Mouse (Mus musculus) thymus, adult 2 months (tissue): ENCODE measurements around the gene Rnf24. TPM values are rescaled to one million over a fixed set of nuclear protein-coding genes. Genes with fewer than 3 reads are reported as not detected.
"Not testable (repeated sequence)": the region's sequence is repeated elsewhere in the genome, so short reads cannot be mapped to it uniquely, and the experiment has no call there.

Experiments used
- DNase-seq: peaks from one replicate; pipeline ENCODE4 v3.0.0; 2021
- H3K27ac ChIP-seq: fragments of 200-500 bp; 2 replicates; pipeline ENCODE4 v1.5.1; 2012; ENCODE audit warnings: low read length, control low read depth; ENCODE audit not compliant: control insufficient read depth, insufficient read depth
- H3K27me3 ChIP-seq: fragments of 200-500 bp; 2 replicates; pipeline ENCODE4 v1.6.1; 2012; ENCODE audit warnings: mild to moderate bottlenecking, low read length, moderate library complexity, mixed read lengths; ENCODE audit not compliant: control insufficient read depth, insufficient read depth
- H3K36me3 ChIP-seq: fragments of 200-500 bp; 2 replicates; pipeline ENCODE4 v1.6.1; 2012; ENCODE audit warnings: mild to moderate bottlenecking, low read length, moderate library complexity; ENCODE audit not compliant: control insufficient read depth, insufficient read depth
- H3K4me1 ChIP-seq: fragments of 200-500 bp; replicated peaks from 2 replicates; pipeline ENCODE4 v1.6.1; 2012; ENCODE audit warnings: low read length; ENCODE audit not compliant: control insufficient read depth, insufficient read depth
- H3K4me3 ChIP-seq: fragments of 200-500 bp; 2 replicates; pipeline ENCODE4 v1.5.1; 2012; ENCODE audit warnings: mild to moderate bottlenecking, low read length, control low read depth, moderate library complexity; ENCODE audit not compliant: control insufficient read depth, insufficient read depth
- CTCF ChIP-seq: fragments of 200-500 bp; IDR thresholded peaks from 2 replicates; pipeline ENCODE4 v1.5.1; 2012; ENCODE audit warnings: mild to moderate bottlenecking, control low read depth, low read length, moderate library complexity, borderline replicate concordance; ENCODE audit not compliant: control insufficient read depth, poor library complexity, insufficient read depth; ENCODE audit errors: extremely low read depth
- POLR2A ChIP-seq: fragments of 200-500 bp; IDR thresholded peaks from 2 replicates; pipeline ENCODE4 v1.6.1; 2012; ENCODE audit warnings: mild to moderate bottlenecking, low read length, control low read depth, moderate library complexity; ENCODE audit not compliant: control insufficient read depth, poor library complexity, insufficient read depth; ENCODE audit errors: extremely low read depth
- WGBS: fragments of 180-500 bp; shearing (Covaris S2); methylation state at CpG from one replicate; pipeline ENCODE4 v1.1.7; 2018; 5-methylcytosine and 5-hydroxymethylcytosine counted together
- polyA plus RNA-seq: library from polyadenylated mRNA; depleted of rRNA; stranded (reverse); fragments of >200 nt; gene quantifications from 2 replicates; pipeline ENCODE4 v1.2.3, GENCODE M21; 2012

Gene Rnf24
- polyA plus RNA-seq, 1 experiment = 2.9 TPM

- WGBS = 65% methylated on average over 3 of the region's 3 CpGs
- H3K36me3 ChIP-seq = no peaks in the 10 kb centered on the region
- no peak overlapping the region for H3K4me3 ChIP-seq
- H3K4me1 ChIP-seq = peaks cover 3% of the 10 kb centered on the region
- H3K27me3 ChIP-seq = no peaks in the 10 kb centered on the region
- no peak for TF ChIP-seq CTCF
- no peak for TF ChIP-seq POLR2A
- no peak for DNase-seq
- no peak overlapping the region; the same call in 1 of the 2 replicates for H3K27ac ChIP-seq
Measured at GRCm38 (mm10) chr2:131345556-131345955, 7.1 kb downstream of the Rnf24 start.

DNA sequence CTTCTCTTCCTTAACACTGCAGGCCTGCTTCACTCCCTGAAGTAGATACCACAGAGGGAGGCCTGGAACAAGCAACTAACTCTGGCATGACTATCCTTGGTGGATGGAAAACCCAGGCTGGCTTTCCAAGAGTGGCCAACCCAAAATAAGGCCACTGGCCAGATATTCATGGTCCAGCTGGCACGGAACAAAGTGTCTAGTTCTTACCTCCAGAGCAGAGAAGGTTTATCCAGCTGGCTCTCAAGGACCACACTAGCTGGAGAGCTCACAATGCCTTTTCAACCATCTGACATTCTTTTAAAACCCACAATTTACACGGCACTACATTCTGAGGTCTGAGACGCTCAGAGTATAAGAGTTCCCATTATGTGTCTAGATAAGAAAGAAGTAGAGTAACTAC, 8.2 kb downstream of the Rnf24 start:
- Histone ChIP-seq H3K4me1 (peaks cover 3% of the 10 kb centered on the region), H3K36me3 (no peaks in the 10 kb centered on the region), H3K4me3 (no peak overlapping the region), H3K27me3 (no peaks in the 10 kb centered on the region), H3K27ac (no peak overlapping the region)
- no peak for DNase-seq
- TF ChIP-seq CTCF (no peak), POLR2A (no peak)
- 92% methylated on average over 3 of the region's 3 CpGs for WGBS

- Histone ChIP-seq H3K27me3 (no peaks in the 10 kb centered on the region), H3K4me1 (no peaks in the 10 kb centered on the region)
- 93% methylated on average over 6 of the region's 6 CpGs for WGBS
Measured at GRCm38 (mm10) chr2:131337602-131338001, 15.1 kb downstream of the Rnf24 start.

GRCm38 (mm10) chr2:131330548-131330947, 22.1 kb downstream of the Rnf24 start:
- WGBS = 95% methylated on average over 3 of the region's 3 CpGs
- H3K4me1 ChIP-seq = no peaks in the 10 kb centered on the region
- DNase-seq = no peak
- H3K27ac ChIP-seq = no peak overlapping the region
- TF ChIP-seq CTCF = no peak
- no peak for TF ChIP-seq POLR2A
- no peak overlapping the region for H3K4me3 ChIP-seq
- no peaks in the 10 kb centered on the region for H3K27me3 ChIP-seq
- H3K36me3 ChIP-seq = no peaks in the 10 kb centered on the region

More at GRCm38 (mm10) chr2:131337602-131338001, 15.1 kb downstream of the Rnf24 start:
- Histone ChIP-seq H3K36me3 (no peaks in the 10 kb centered on the region), H3K4me3 (no peak overlapping the region), H3K27ac (no peak overlapping the region)
- TF ChIP-seq CTCF = no peak
- TF ChIP-seq POLR2A = no peak
- DNase-seq = no peak

GRCm38 (mm10) chr2:131328981-131329380, 23.7 kb downstream of the Rnf24 start:
- DNase-seq = no peak
- no peaks in the 10 kb centered on the region for H3K4me1 ChIP-seq
- TF ChIP-seq POLR2A (no peak), CTCF (no peak)
- H3K27me3 ChIP-seq = no peaks in the 10 kb centered on the region
- H3K4me3 ChIP-seq = no peak overlapping the region
- H3K27ac ChIP-seq = no peak overlapping the region
- WGBS = 92% methylated on average over 1 of the region's 1 CpGs
- no peaks in the 10 kb centered on the region for H3K36me3 ChIP-seq

DNA sequence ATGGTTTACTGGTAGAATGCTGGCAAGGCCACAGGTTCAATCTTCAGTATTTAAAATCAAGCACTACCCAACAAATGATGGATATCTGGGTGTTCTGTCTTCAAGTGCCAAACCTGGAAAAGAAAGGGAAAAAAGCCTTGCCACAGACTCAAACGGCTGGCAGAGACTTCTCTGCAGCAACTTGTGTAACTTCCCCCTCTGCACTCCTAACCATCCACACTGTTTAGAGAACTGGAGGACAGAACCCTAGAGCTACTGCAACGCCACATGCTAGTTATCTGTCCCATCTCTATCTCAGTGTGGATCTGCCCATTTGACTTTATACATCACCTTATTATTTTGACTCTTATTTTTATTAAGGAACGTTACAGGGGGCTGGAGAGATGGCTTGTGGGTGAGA, 26.6 kb downstream of the Rnf24 start:
- Histone ChIP-seq H3K4me3 (no peak overlapping the region), H3K27me3 (no peaks in the 10 kb centered on the region), H3K36me3 (no peaks in the 10 kb centered on the region), H3K27ac (no peak overlapping the region), H3K4me1 (peaks cover 2% of the 10 kb centered on the region)
- TF ChIP-seq POLR2A = no peak
- no peak for TF ChIP-seq CTCF
- WGBS = 44% methylated on average over 3 of the region's 3 CpGs
- no peak for DNase-seq

DNA sequence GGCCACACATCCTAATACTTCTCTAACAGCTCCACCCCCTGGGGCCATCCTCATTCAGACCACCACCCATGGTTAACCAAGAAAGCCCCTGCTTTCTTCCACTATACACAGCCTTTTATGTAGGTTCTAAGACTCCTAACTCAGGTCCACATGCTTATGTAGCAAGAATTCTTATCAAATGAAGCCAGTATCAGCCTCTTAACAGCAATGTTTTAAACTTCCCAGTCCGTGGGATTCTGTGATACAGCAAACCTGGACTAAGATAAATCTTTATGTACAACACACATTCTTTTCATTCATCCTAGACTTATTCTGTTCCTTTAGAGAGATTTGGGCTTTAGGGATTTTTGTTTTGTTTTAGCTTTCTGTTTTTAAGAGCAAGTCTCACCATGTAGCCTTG, 29.0 kb downstream of the Rnf24 start:
- no peak overlapping the region for H3K27ac ChIP-seq
- no peak for DNase-seq
- TF ChIP-seq CTCF (no peak), POLR2A (no peak)
- no peaks in the 10 kb centered on the region for H3K36me3 ChIP-seq
- H3K4me1 ChIP-seq = peaks cover 6% of the 10 kb centered on the region
- 89% methylated on average over 1 of the region's 1 CpGs for WGBS
- no peaks in the 10 kb centered on the region for H3K27me3 ChIP-seq
- H3K4me3 ChIP-seq = no peak overlapping the region

- 2% methylated on average over 3 of the region's 3 CpGs for WGBS
- not testable (repeated sequence) for H3K4me1 ChIP-seq, H3K4me3 ChIP-seq, H3K27me3 ChIP-seq, H3K36me3 ChIP-seq
- H3K27ac ChIP-seq = peak overlapping the region; percentile 96
- peak; percentile 39 for DNase-seq
Measured at GRCm38 (mm10) chr2:131321192-131321591, 31.5 kb downstream of the Rnf24 start.
